Mouse (Mus musculus) CH12.LX (cell line): ENCODE measurements around the gene Olfr1163.

ENCODE experiments used
- CTCF ChIP-seq, 2 experiments: IDR thresholded peaks in 1 of 2; conservative IDR thresholded peaks in 1 of 2; 2 replicates each; pipeline ENCODE4 v1.5.1; 2011 to 2012; ENCODE audit warnings: low read depth in 2 of 2, low read length in 2 of 2, improper control_type of control experiment in 1 of 2, inconsistent platforms in 1 of 2, mild to moderate bottlenecking in 1 of 2, moderate library complexity in 1 of 2
- E2F4 ChIP-seq: IDR thresholded peaks from 2 replicates; pipeline ENCODE4 v1.6.1; 2011; ENCODE audit warnings: low read depth, low read length, improper control_type of control experiment; ENCODE audit not compliant: insufficient replicate concordance
- EP300 ChIP-seq: IDR thresholded peaks from 2 replicates; pipeline ENCODE4 v1.6.1; 2011; ENCODE audit warnings: low read length, improper control_type of control experiment
- ETS1 ChIP-seq: conservative IDR thresholded peaks from 2 replicates; pipeline ENCODE4 v1.6.1; 2012; ENCODE audit warnings: low read depth, mild to moderate bottlenecking, inconsistent platforms, low read length, improper control_type of control experiment, moderate library complexity
- HCFC1 ChIP-seq: IDR thresholded peaks from 2 replicates; pipeline ENCODE4 v1.6.1; 2012; ENCODE audit warnings: low read depth, mild to moderate bottlenecking, inconsistent platforms, low read length, improper control_type of control experiment
- JUND ChIP-seq: conservative IDR thresholded peaks from 2 replicates; pipeline ENCODE4 v1.6.1; 2011; ENCODE audit warnings: low read depth, low read length, improper control_type of control experiment
- MXI1 ChIP-seq: IDR thresholded peaks from 2 replicates; pipeline ENCODE4 v1.6.1; 2011; ENCODE audit warnings: mild to moderate bottlenecking, low read depth, low read length, improper control_type of control experiment
- POLR2A ChIP-seq: IDR thresholded peaks from 2 replicates; pipeline ENCODE4 v1.6.1; 2011; ENCODE audit warnings: low read depth, mild to moderate bottlenecking, improper control_type of control experiment, low read length
- POLR2AphosphoS2 ChIP-seq: IDR thresholded peaks from 2 replicates; pipeline ENCODE4 v1.6.1; 2011; ENCODE audit warnings: low read depth, low read length, improper control_type of control experiment
- SIN3A ChIP-seq: IDR thresholded peaks from 2 replicates; pipeline ENCODE4 v1.6.1; 2012; ENCODE audit warnings: low read length, improper control_type of control experiment, inconsistent platforms
- USF1 ChIP-seq: IDR thresholded peaks from 2 replicates; pipeline ENCODE4 v1.6.1; 2014; ENCODE audit warnings: low read depth, mild to moderate bottlenecking, inconsistent platforms, low read length, improper control_type of control experiment
- USF2 ChIP-seq: conservative IDR thresholded peaks from 2 replicates; pipeline ENCODE4 v1.6.1; 2011; ENCODE audit warnings: low read depth, low read length, improper control_type of control experiment
- ZC3H11A ChIP-seq: IDR thresholded peaks from 2 replicates; pipeline ENCODE4 v1.6.1; 2012; ENCODE audit warnings: low read depth, mild to moderate bottlenecking, inconsistent platforms, low read length, improper control_type of control experiment
- ZKSCAN1 ChIP-seq: IDR thresholded peaks from 2 replicates; pipeline ENCODE4 v1.6.1; 2012; ENCODE audit warnings: low read depth, inconsistent platforms, low read length, improper control_type of control experiment, borderline replicate concordance

GRCm38 (mm10) chr2:88071730-88072129 lies at the start of gene Olfr1163:
- no peak for TF ChIP-seq CTCF (conservative IDR thresholded peaks at IDR 0.05 in 1 of 2, IDR thresholded peaks at IDR 0.05 in 1 of 2; ENCODE audit: low read depth in 2 of 2, low read length in 2 of 2)
- no peak for TF ChIP-seq HCFC1
- no peak for TF ChIP-seq POLR2A
- no peak for TF ChIP-seq ZKSCAN1
- TF ChIP-seq ETS1: no peak
- no peak for TF ChIP-seq POLR2AphosphoS2
- TF ChIP-seq JUND: no peak
- TF ChIP-seq MXI1: no peak
- TF ChIP-seq EP300: no peak
- no peak for TF ChIP-seq USF1
- no peak for TF ChIP-seq USF2
- TF ChIP-seq E2F4: no peak
- TF ChIP-seq ZC3H11A: no peak
- no peak for TF ChIP-seq SIN3A
